Mouse (Mus musculus): ENCODE results near the gene Ccnb2. TPM values are rescaled to one million over a fixed set of nuclear protein-coding genes. Genes with fewer than 3 reads are reported as not detected.
"Not testable (repeated sequence)": the region's sequence is repeated elsewhere in the genome, so short reads cannot be mapped to it uniquely, and the experiment has no call there.

The Ccnb2 gene
- 228 and 245 TPM in 2 replicates for polyA plus RNA-seq (2016; fragmentation: Nextera tagmentation; extraction: Ambion mirVana)

DNA sequence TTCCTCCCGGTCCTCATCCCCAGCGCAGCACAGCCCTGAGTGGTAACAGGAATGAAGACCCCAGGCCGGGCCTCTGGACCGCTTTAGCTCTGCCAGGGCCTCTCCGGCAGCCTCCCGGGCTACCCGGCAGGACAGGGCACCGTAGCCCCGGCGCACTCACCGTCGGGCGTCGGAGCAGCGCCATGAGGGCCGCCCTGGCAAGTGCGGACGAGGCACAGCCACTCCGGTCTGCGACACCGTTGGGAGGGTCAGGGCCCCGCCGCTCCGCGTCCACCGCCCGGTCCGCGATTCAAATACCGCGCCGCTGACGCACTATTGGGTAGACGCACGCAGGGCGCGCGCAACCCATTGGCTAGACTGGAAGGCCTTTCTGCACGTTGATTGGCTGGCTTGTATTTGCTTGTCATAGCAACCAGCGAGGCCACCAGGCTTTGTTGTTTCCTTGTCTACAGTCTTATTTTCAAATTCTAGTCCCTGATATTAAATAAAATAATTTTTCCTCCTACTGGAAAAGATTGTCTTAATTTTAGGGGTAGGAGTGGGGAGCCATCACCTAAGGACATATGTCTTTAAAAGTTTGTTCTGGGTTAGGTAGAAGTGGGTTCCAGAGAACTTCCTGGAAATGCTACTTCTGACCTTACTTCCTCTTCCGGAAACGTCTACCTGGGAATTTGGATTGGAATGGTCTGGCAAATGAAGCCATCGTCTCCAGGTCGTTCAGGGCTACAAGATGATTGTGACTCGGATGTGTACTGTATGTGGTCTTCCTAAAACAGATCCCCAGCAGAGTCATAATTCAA, at the start of gene Ccnb2:
Gene Ccnb2 (minus strand): TSS at position 291 of the 800 bp plus-strand sequence.
- Histone ChIP-seq H3K4me1 (peaks cover 17% of the 10 kb centered on the region), H3K4me3 (peak within 1 kb of the TSS; percentile 83), H3K27ac (replicated peaks) (peak within 1 kb of the TSS; percentile 97), H3K27me3 (ENCODE audit: low read depth, poor library complexity, severe bottlenecking) (no peaks in the 10 kb centered on the region), H3K9me3 (replicated peaks) (no peaks in the 10 kb centered on the region), H3K36me3 (peaks cover 64% of the 10 kb centered on the region)
- peak; percentile 93 for DNase-seq (ENCODE audit: low spot score)
- WGBS = 3% methylated on average over 45 of the region's 45 CpGs

DNA sequence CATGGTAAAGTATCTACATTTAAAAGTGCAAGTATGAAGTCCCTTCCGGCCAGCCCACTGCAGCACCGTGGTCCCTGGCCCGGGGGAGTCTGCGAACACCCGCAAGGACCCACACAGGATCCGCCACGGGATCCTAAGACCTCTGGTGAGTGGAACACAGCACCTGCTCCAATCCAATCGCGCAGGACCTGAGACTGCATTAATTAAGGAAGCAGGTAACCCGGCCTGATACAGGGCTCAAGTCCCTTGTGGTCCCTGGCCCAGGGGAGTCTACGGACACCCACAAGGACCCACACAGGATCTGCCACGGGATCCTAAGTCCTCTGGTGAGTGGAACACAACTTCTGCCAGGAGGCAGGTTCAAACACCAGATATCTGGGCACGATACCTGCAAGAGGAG, 41.7 kb upstream of the Ccnb2 start:
- 95% methylated on average over 13 of the region's 13 CpGs for WGBS
- H3K4me3 ChIP-seq; H3K27ac ChIP-seq (replicated peaks); H3K4me1 ChIP-seq; H3K9me3 ChIP-seq (replicated peaks); DNase-seq (ENCODE audit: low spot score); H3K27me3 ChIP-seq (ENCODE audit: low read depth, poor library complexity, severe bottlenecking): not testable (repeated sequence)
- peaks cover 45% of the 10 kb centered on the region for H3K36me3 ChIP-seq

DNA sequence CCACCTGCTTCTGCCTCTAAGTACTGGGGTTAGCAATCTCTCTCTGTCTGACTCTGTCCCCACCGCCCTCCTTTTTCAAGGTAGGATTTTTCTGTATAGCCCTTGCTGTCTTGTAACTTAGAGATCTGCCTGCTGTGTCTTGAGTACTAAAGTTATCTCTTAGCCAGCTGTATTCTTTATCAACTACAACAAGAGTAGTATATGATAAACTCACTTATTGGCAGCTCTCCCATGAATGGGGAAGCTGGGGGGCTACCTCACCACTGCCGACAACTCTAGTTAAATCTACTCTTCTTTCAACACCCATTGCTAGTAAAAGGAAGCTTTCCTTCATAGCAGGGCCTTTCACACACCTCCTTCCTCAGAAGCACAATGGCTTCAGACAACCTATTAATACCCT, 31.0 kb upstream of the Ccnb2 start:
- Histone ChIP-seq H3K36me3 (peaks cover 94% of the 10 kb centered on the region), H3K27ac (replicated peaks) (no peak overlapping the region), H3K4me1 (no peaks in the 10 kb centered on the region), H3K9me3 (replicated peaks) (no peaks in the 10 kb centered on the region), H3K27me3 (ENCODE audit: low read depth, poor library complexity, severe bottlenecking) (no peaks in the 10 kb centered on the region), H3K4me3 (no peak overlapping the region)
- DNase-seq (ENCODE audit: low spot score) = no peak
- WGBS = 94% methylated on average over 2 of the region's 2 CpGs

DNA sequence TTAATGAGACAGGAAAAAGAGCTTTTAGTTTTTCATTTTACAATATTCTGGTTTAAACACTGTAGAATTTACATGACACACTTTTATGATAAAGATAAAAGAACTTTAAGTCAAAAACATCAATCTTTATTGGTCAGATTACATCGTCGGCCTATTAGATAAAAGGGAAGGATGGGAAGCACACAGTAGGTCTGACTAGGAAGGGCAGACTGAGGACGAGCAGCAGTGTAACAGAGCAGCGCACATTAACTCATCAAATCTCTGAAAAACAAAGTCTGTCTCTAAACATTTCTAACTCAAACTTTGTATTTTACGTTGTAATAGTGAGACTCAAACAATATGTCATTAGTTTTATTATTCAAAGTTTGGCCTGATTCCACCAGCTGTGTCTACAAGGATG, 27.7 kb upstream of the Ccnb2 start:
- WGBS = 95% methylated on average over 5 of the region's 5 CpGs
- DNase-seq (ENCODE audit: low spot score) = no peak
- Histone ChIP-seq H3K27ac (replicated peaks) (no peak overlapping the region), H3K4me1 (no peaks in the 10 kb centered on the region), H3K9me3 (replicated peaks) (no peaks in the 10 kb centered on the region), H3K36me3 (peaks cover 90% of the 10 kb centered on the region), H3K4me3 (no peak overlapping the region), H3K27me3 (ENCODE audit: low read depth, poor library complexity, severe bottlenecking) (no peaks in the 10 kb centered on the region)

DNA sequence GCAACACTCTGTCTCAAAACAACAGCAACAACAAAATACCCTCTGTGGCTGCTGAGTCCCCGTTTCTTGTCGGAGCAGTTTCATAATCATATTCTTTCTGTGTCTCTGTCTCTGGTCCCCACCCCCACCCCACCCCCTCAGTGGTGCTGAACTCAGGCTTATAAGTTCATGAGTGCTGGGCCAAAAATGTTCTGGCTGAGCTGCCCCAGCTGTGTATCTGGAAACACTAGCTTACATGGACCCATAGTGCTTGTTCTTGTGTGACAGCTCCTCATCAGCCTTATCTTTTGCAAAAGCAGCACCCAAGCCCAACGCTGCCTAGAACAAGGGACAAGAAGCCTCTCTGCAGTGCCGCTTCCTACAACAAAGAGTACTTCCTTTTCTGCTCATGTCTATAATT, 18.6 kb upstream of the Ccnb2 start:
- H3K27ac ChIP-seq (replicated peaks) = no peak overlapping the region
- no peak for DNase-seq (ENCODE audit: low spot score)
- 93% methylated on average over 4 of the region's 4 CpGs for WGBS
- H3K9me3 ChIP-seq (replicated peaks) = no peaks in the 10 kb centered on the region
- no peak overlapping the region for H3K4me3 ChIP-seq
- no peaks in the 10 kb centered on the region for H3K4me1 ChIP-seq
- no peaks in the 10 kb centered on the region for H3K27me3 ChIP-seq (ENCODE audit: low read depth, poor library complexity, severe bottlenecking)
- peaks cover 98% of the 10 kb centered on the region for H3K36me3 ChIP-seq

DNA sequence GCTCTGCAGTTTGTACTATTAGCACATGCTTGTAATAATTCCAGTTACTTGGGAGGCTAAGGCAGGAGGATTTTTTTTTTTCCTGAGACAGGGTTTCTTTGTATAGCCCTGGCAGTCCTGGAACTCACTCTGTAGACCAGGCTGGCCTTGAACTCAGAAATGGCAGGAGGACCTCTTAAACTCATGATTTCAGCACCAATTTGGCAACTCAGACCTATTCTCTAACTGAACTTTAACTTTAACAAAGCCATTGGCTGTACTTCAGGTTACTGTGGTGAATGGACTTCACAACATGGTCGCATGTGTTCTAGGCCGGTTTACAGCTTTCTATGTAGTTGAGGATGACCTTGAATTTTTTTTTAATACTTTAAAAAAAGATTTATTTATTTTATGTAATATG, 1.3 kb upstream of the Ccnb2 start:
- no peak overlapping the region for H3K27ac ChIP-seq (replicated peaks)
- no peaks in the 10 kb centered on the region for H3K9me3 ChIP-seq (replicated peaks)
- 96% methylated on average over 2 of the region's 2 CpGs for WGBS
- H3K36me3 ChIP-seq = peaks cover 64% of the 10 kb centered on the region
- DNase-seq (ENCODE audit: low spot score) = no peak
- H3K27me3 ChIP-seq (ENCODE audit: low read depth, poor library complexity, severe bottlenecking) = no peaks in the 10 kb centered on the region
- H3K4me3 ChIP-seq = no peak overlapping the region
- peaks cover 17% of the 10 kb centered on the region for H3K4me1 ChIP-seq

DNA sequence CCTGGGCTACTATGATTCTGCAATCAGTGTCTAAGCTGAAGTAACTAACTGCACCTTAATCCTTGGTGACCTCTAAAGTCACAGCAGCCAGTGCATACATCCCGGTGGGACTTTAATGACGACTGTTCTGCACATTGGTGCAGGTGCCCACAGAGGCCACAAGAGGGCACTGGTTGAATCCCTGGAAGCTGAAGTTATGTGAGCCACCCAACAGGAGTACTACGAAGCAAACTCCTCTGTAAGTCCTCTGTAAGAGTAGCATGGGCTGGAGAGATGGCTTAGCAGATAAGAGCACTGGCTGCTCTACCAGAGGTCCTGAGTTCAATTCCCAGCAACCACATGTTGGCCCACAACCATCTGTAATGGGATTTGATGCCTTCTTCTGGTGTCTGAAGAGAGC, 4.9 kb downstream of the Ccnb2 start:
- Histone ChIP-seq H3K36me3 (peaks cover 78% of the 10 kb centered on the region), H3K4me3 (no peak overlapping the region), H3K27me3 (ENCODE audit: low read depth, poor library complexity, severe bottlenecking) (no peaks in the 10 kb centered on the region), H3K9me3 (replicated peaks) (no peaks in the 10 kb centered on the region), H3K27ac (replicated peaks) (no peak overlapping the region), H3K4me1 (peaks cover 17% of the 10 kb centered on the region)
- WGBS = 85% methylated on average over 3 of the region's 3 CpGs
- DNase-seq (ENCODE audit: low spot score) = no peak

DNA sequence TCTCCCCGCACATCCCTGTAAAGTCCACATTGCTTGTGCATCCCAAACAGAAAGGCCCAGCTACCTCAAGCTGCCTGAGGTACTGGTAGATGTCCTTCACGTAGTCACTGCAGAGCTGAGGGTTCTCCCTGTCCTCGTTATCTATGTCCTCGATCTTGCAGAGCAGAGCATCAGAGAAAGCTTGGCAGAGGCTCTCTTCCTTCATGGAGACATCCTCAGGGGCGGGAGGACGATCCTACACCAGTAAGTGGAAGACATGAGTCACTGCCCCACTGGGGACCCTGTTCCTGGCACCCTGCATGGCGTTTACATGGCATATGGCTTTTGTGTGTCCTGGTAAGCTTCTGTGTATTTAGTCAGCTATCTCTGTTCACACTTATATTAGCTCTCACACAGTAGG, 8.3 kb downstream of the Ccnb2 start:
- Histone ChIP-seq H3K4me3 (no peak overlapping the region), H3K4me1 (no peaks in the 10 kb centered on the region), H3K9me3 (replicated peaks) (no peaks in the 10 kb centered on the region), H3K27me3 (ENCODE audit: low read depth, poor library complexity, severe bottlenecking) (no peaks in the 10 kb centered on the region), H3K27ac (replicated peaks) (no peak overlapping the region), H3K36me3 (peaks cover 98% of the 10 kb centered on the region)
- no peak for DNase-seq (ENCODE audit: low spot score)
- WGBS = 93% methylated on average over 7 of the region's 7 CpGs

DNA sequence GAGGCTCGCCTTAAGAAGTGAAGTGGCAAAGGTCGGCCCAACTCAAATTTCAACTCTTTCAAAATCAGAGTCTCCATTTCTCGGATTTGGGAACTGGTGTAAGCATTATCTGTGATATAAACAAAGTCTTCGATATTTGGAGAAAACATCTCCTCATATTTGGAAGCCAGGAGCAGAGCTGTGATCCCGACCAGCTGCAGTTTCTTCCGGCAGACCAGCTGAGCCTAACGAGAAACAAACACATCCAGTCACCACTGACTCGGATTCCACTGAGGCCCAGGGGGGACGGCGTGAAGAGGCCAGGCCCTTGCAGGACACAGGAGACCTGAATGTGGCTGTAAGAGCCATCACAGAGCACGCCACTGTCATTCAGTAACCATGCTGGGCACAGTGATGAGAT, 10.7 kb downstream of the Ccnb2 start:
- WGBS = 83% methylated on average over 11 of the region's 11 CpGs
- H3K36me3 ChIP-seq = peaks cover 92% of the 10 kb centered on the region

DNA sequence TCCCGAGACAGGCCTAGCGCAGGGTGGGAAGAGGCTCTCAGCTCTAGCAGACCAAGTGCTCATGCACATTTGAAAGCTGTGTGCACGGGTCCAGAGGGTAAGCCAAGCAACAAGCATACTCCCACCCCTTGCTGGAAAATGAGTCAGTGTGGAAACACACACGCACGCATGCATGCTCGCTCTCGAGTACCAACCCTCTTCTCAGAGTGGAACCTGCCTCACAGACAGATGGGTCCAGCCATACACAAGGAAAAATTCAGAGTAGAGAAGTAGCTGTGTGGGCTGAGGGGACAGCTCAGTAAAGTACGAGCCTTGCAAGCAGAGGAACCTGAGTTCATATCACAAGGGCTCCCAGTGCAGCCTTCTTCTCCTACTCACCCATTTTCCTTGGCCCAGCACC, 11.6 kb downstream of the Ccnb2 start:
- H3K27me3 ChIP-seq (ENCODE audit: low read depth, poor library complexity, severe bottlenecking) = no peaks in the 10 kb centered on the region
- peaks cover 85% of the 10 kb centered on the region for H3K36me3 ChIP-seq

More for the DNA sequence above, 10.7 kb downstream of the Ccnb2 start:
- H3K4me1 ChIP-seq = no peaks in the 10 kb centered on the region
- H3K27ac ChIP-seq (replicated peaks) = no peak overlapping the region
- no peak for DNase-seq (ENCODE audit: low spot score)
- H3K4me3 ChIP-seq = no peak overlapping the region
- no peaks in the 10 kb centered on the region for H3K27me3 ChIP-seq (ENCODE audit: low read depth, poor library complexity, severe bottlenecking)
- H3K9me3 ChIP-seq (replicated peaks) = no peaks in the 10 kb centered on the region

DNA sequence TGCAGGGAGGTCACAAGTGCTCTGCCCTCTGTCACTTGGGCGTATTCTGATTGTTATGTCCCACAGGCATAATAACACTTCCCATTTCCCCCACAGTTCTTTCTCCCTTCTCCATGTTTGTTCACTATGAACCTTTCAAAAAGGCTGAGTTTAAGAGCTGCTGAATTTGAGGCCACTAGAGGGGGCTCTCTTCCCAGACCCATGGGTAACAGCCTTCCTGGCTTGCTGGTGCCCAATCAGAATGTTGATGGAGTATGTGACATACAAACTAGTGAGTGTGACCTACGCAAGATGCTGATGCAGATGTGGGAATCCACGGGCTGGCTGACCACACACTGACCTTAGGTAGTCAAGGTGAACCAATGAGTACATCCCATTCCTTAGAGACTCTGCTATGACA, 12.6 kb downstream of the Ccnb2 start:
- Histone ChIP-seq H3K27ac (replicated peaks) (no peak overlapping the region), H3K36me3 (peaks cover 77% of the 10 kb centered on the region), H3K9me3 (replicated peaks) (no peaks in the 10 kb centered on the region), H3K4me1 (no peaks in the 10 kb centered on the region), H3K27me3 (ENCODE audit: low read depth, poor library complexity, severe bottlenecking) (no peaks in the 10 kb centered on the region), H3K4me3 (no peak overlapping the region)
- 92% methylated on average over 3 of the region's 3 CpGs for WGBS
- DNase-seq (ENCODE audit: low spot score) = no peak

More for the DNA sequence above, 11.6 kb downstream of the Ccnb2 start:
- 97% methylated on average over 8 of the region's 8 CpGs for WGBS
- H3K27ac ChIP-seq (replicated peaks) = no peak overlapping the region
- H3K4me1 ChIP-seq = no peaks in the 10 kb centered on the region
- no peak for DNase-seq (ENCODE audit: low spot score)
- no peak overlapping the region for H3K4me3 ChIP-seq
- H3K9me3 ChIP-seq (replicated peaks) = no peaks in the 10 kb centered on the region

DNA sequence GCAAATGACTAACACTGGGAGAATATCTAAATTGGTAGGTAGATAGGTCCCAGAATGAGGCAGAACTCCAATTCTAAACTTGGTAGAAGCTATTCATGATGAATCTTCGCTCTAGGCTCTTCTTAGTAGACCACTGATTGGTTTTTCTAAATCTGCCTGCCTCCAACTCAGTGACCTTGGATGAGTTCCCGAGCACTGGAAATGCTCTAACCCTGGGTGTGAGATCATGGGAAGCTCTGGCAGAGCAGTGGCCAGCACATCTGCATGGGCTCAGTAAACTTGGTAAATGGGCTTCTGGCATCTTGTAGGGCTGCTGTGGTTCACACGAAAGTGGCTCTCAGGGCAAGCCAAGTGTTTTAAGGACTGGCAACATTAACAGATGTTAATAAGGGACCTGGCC, 14.8 kb downstream of the Ccnb2 start:
- DNase-seq (ENCODE audit: low spot score) = no peak
- peaks cover 55% of the 10 kb centered on the region for H3K36me3 ChIP-seq
- H3K9me3 ChIP-seq (replicated peaks) = no peaks in the 10 kb centered on the region
- H3K27me3 ChIP-seq (ENCODE audit: low read depth, poor library complexity, severe bottlenecking) = no peaks in the 10 kb centered on the region
- H3K4me1 ChIP-seq = no peaks in the 10 kb centered on the region
- H3K4me3 ChIP-seq = no peak overlapping the region
- 92% methylated on average over 3 of the region's 3 CpGs for WGBS
- H3K27ac ChIP-seq (replicated peaks) = no peak overlapping the region

DNA sequence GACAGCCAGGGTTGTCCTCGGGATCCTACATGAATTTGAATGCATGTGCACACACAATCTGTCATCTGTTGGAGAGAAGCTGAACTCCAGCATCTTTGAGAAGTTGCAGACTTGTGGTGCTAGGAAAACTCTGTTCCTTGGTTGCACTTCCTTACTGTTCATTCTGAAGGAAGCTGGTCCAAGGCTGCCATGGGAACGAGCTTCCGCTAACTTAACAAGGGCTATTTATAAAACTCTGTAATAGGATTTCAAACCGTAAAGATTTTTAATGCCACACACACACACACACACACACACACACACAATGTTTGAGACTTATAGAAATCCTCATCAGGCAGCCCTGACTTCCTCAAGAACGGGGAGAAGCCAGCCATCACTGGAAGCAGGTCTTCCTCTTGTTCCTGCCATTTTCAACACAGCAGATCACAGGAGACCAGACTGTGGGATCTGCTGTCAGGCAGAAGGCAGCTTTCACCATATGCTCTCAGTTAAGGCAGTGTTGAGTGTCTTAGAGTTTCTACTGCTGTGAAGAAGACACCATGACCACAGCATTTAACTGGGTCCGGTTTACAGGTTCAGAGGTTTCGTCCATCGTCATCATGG, 19.3 kb downstream of the Ccnb2 start:
- Histone ChIP-seq H3K4me1 (no peaks in the 10 kb centered on the region), H3K4me3 (no peak overlapping the region), H3K27ac (replicated peaks) (no peak overlapping the region), H3K27me3 (ENCODE audit: low read depth, poor library complexity, severe bottlenecking) (no peaks in the 10 kb centered on the region), H3K9me3 (replicated peaks) (no peaks in the 10 kb centered on the region), H3K36me3 (peaks cover 16% of the 10 kb centered on the region)
- no peak for DNase-seq (ENCODE audit: low spot score)
- WGBS = 94% methylated on average over 8 of the region's 8 CpGs

Data from midbrain, embryonic 10.5 days (tissue).